In the genomic region with DNA sequence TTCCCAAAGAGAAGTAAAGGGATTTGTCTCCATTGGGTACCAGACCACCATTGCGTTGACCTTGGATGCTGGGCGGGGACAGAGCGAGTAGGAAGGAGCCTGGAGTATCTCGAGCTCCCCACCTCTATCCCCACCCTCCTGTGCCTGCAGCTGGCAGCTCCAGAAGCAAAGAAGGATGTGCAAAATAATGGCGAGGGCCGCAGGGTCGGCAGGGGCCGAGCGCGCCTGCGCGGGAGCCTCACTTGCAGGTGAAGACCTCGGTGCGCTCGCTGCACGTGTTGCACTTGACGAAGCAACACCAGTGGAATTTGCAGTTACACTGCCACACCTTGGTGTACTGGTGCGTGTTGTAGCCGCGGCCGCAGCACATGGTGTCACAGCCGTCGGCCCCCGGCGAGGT, we compare ENCODE assay signal across 36 mouse cellular contexts. TPM values are rescaled to one million over a fixed set of nuclear protein-coding genes. Genes with fewer than 3 reads are reported as not detected.
DNase-seq lines count a peak whose midpoint lies in the region; ATAC-seq and TF ChIP-seq lines count a peak whose summit lies in the region.
"Had no signal": no experiment of that assay in that cellular context is flagged by ENCODE, and none has a peak within 500 bp of the region (broad histone marks: within the 10 kb centered on the region; RNA-seq: fewer than 3 reads in every experiment).

No protein-coding gene starts in this region.

- H3K4me3 ChIP-seq in kidney, embryonic 15.5 days (replicated peaks) = no peak overlapping the region
- H3K4me3 ChIP-seq in megakaryocyte, embryonic 14.5 days (replicated peaks) = peak overlapping the region; percentile 28
- peak overlapping the region; percentile 11 for H3K4me3 ChIP-seq in ES-Bruce4 (ENCODE audit: low read depth, low read length)
- H3K4me3 ChIP-seq in midbrain, embryonic 11.5 days (ENCODE audit: low read depth, low read length) = no peak overlapping the region
- H3K4me3 ChIP-seq: embryonic facial prominence, embryonic 12.5 days; embryonic facial prominence, embryonic 15.5 days; forebrain, embryonic 12.5 days; heart, adult 2 months; heart, embryonic 10.5 days; heart, embryonic 13.5 days had no signal

- TF ChIP-seq EP300 in ES-Bruce4 (IDR thresholded peaks at IDR 0.05; ENCODE audit: insufficient read depth, low read depth, low read length) = no peak

- TF ChIP-seq POLR2A in ES-Bruce4 (IDR thresholded peaks at IDR 0.05; ENCODE audit: insufficient read depth, low read length) = no peak

- no peak overlapping the region for H3K9ac ChIP-seq in kidney, embryonic 15.5 days
- no peak overlapping the region for H3K9ac ChIP-seq in ES-Bruce4 (ENCODE audit: low read depth, poor library complexity, severe bottlenecking)
- H3K9ac ChIP-seq in midbrain, embryonic 11.5 days (ENCODE audit: low read length) = no peak overlapping the region
- H3K9ac ChIP-seq: embryonic facial prominence, embryonic 12.5 days; embryonic facial prominence, embryonic 15.5 days; forebrain, embryonic 12.5 days; heart, embryonic 13.5 days; hindbrain, embryonic 14.5 days had no signal

- 87% methylated on average over 25 of the region's 25 CpGs for WGBS in kidney, embryonic 15.5 days
- WGBS in midbrain, embryonic 11.5 days = 86% methylated on average over 25 of the region's 25 CpGs

- no peaks in the 10 kb centered on the region for H3K9me3 ChIP-seq in kidney, embryonic 15.5 days (replicated peaks)
- H3K9me3 ChIP-seq in megakaryocyte, embryonic 14.5 days = no peaks in the 10 kb centered on the region
- H3K9me3 ChIP-seq in ES-Bruce4 (replicated peaks; ENCODE audit: control insufficient read depth, insufficient read depth, low read length, poor library complexity, severe bottlenecking) = no peaks in the 10 kb centered on the region
- no peaks in the 10 kb centered on the region for H3K9me3 ChIP-seq in midbrain, embryonic 11.5 days (ENCODE audit: control insufficient read depth, low read length)
- H3K9me3 ChIP-seq: embryonic facial prominence, embryonic 12.5 days; embryonic facial prominence, embryonic 15.5 days; forebrain, embryonic 12.5 days; heart, embryonic 10.5 days; heart, embryonic 13.5 days had no signal

- no peak overlapping the region for H3K4me2 ChIP-seq in kidney, embryonic 15.5 days
- no peak overlapping the region for H3K4me2 ChIP-seq in midbrain, embryonic 11.5 days
- H3K4me2 ChIP-seq: embryonic facial prominence, embryonic 12.5 days; embryonic facial prominence, embryonic 15.5 days; forebrain, embryonic 12.5 days; heart, embryonic 13.5 days; hindbrain, embryonic 14.5 days had no signal

- TF ChIP-seq CTCF in ES-Bruce4 (IDR thresholded peaks at IDR 0.05; ENCODE audit: low read depth, low read length) = no peak

- H3K4me1 ChIP-seq in kidney, embryonic 15.5 days = peaks cover 61% of the 10 kb centered on the region
- H3K4me1 ChIP-seq in megakaryocyte, embryonic 14.5 days = peaks cover 12% of the 10 kb centered on the region
- peaks cover 4% of the 10 kb centered on the region for H3K4me1 ChIP-seq in ES-Bruce4 (ENCODE audit: control insufficient read depth, insufficient read depth, low read length)
- no peaks in the 10 kb centered on the region for H3K4me1 ChIP-seq in midbrain, embryonic 11.5 days (ENCODE audit: control insufficient read depth, insufficient read depth, low read length)
- H3K4me1 ChIP-seq: embryonic facial prominence, embryonic 12.5 days had no signal

- peak overlapping the region; percentile 63 for H3K27ac ChIP-seq in kidney, embryonic 15.5 days
- H3K27ac ChIP-seq in ES-Bruce4 (ENCODE audit: insufficient read depth, low read length) = no peak overlapping the region
- H3K27ac ChIP-seq in midbrain, embryonic 11.5 days (ENCODE audit: low read depth, low read length) = no peak overlapping the region
- H3K27ac ChIP-seq: embryonic facial prominence, embryonic 12.5 days; embryonic facial prominence, embryonic 15.5 days; heart, adult 2 months; heart, embryonic 10.5 days; heart, embryonic 13.5 days; hindbrain, embryonic 14.5 days; hindbrain, postnatal 0 days had no signal

- ATAC-seq in kidney, embryonic 15.5 days (replicated peaks; ENCODE audit: low FRiP score) = no peak
- no peak for ATAC-seq in megakaryocyte, adult 5-6 weeks (ENCODE audit: poor library complexity, severe bottlenecking)
- no peak for ATAC-seq in activated CD4-positive, CD25-positive, alpha-beta regulatory T cell, adult 4 months
- no peak for ATAC-seq in midbrain, embryonic 11.5 days (ENCODE audit: low FRiP score)
- ATAC-seq: CD4-positive, CD25-positive, alpha-beta regulatory T cell, adult 4 months; forebrain, embryonic 16.5 days; hindbrain, postnatal 0 days had no signal

- no peak for DNase-seq in kidney, postnatal 10 days
- DNase-seq in R1 (ENCODE audit: low read depth, low spot score) = peak; percentile 50
- DNase-seq in midbrain, embryonic 11.5 days (ENCODE audit: low spot score, missing footprints) = no peak
- DNase-seq: adrenal gland, adult 2 months; adrenal gland, postnatal 14 days; cerebellum, adult 11 months; cerebellum, adult 2 months; cerebellum, adult 9-11 months; cerebellum, postnatal 25 days; gastrocnemius, postnatal 10 days; gastrocnemius, postnatal 36 days; heart, adult 2 months; heart, postnatal 14 days; heart, postnatal 4 days had no signal

- no peaks in the 10 kb centered on the region for H3K36me3 ChIP-seq in kidney, embryonic 15.5 days
- no peaks in the 10 kb centered on the region for H3K36me3 ChIP-seq in megakaryocyte, embryonic 14.5 days (replicated peaks; ENCODE audit: low read length)
- H3K36me3 ChIP-seq in ES-Bruce4 (ENCODE audit: control insufficient read depth, insufficient read depth, low read length, poor library complexity, severe bottlenecking) = no peaks in the 10 kb centered on the region
- H3K36me3 ChIP-seq in midbrain, embryonic 11.5 days (ENCODE audit: control insufficient read depth, insufficient read depth, low read length) = no peaks in the 10 kb centered on the region; the same call in 1 of the 2 replicates
- H3K36me3 ChIP-seq: embryonic facial prominence, embryonic 12.5 days; embryonic facial prominence, embryonic 15.5 days; heart, embryonic 10.5 days; heart, embryonic 13.5 days had no signal

- no peaks in the 10 kb centered on the region for H3K27me3 ChIP-seq in kidney, embryonic 15.5 days
- H3K27me3 ChIP-seq in megakaryocyte, embryonic 14.5 days (replicated peaks) = peaks cover 89% of the 10 kb centered on the region
- H3K27me3 ChIP-seq in ES-Bruce4 (ENCODE audit: control insufficient read depth, insufficient read depth, low read length, poor library complexity, severe bottlenecking) = no peaks in the 10 kb centered on the region
- no peaks in the 10 kb centered on the region for H3K27me3 ChIP-seq in midbrain, embryonic 11.5 days (ENCODE audit: control insufficient read depth, insufficient read depth, low read length)
- H3K27me3 ChIP-seq: embryonic facial prominence, embryonic 15.5 days; forebrain, embryonic 12.5 days had no signal

RNA-seq across cellular contexts. Expression of a gene that starts 34.1 kb away (rescaled TPM):
- polyA plus RNA-seq in kidney, embryonic 15.5 days (2015; fragmentation: Nextera tagmentation; extraction: Ambion mirVana) = not detected in 2 replicates
- not detected in 2 replicates for polyA plus RNA-seq in megakaryocyte, embryonic 14.5 days (2012; ENCODE audit: insufficient read depth, low replicate concordance)
- not detected in 2 replicates for total RNA-seq in megakaryocyte, adult 5-6 weeks (2015)
- total RNA-seq in megakaryocyte, adult 5-6 weeks (2017) = not detected in 2 replicates
- polyA plus RNA-seq in ES-Bruce4 (2011; ENCODE audit: insufficient read depth, insufficient read length, low read depth, missing spikeins) = not detected in 2 replicates
- polyA plus RNA-seq in activated CD4-positive, CD25-positive, alpha-beta regulatory T cell, adult 4 months (2017; shearing (Covaris generic)) = not detected
- polyA plus RNA-seq in midbrain, embryonic 11.5 days (2014; fragmentation: Nextera tagmentation; extraction: Ambion mirVana) = not detected in 2 replicates
- total RNA-seq: adrenal gland, adult 2 months; adrenal gland, postnatal 14 days; adrenal gland, postnatal 4 days; common myeloid progenitor, adult 5-6 weeks; gastrocnemius, adult 18-20 months; gastrocnemius, postnatal 10 days; gastrocnemius, postnatal 36 days; granulocyte monocyte progenitor cell, adult 5-6 weeks; heart, adult 2 months; heart, postnatal 14 days; heart, postnatal 4 days; hindbrain, postnatal 0 days; MEL had no signal
- polyA plus RNA-seq: adrenal gland, adult 2 months; C2C12; CD4-positive, CD25-positive, alpha-beta regulatory T cell, adult 4 months; cerebellum, adult 2 months; embryonic facial prominence, embryonic 12.5 days; embryonic facial prominence, embryonic 15.5 days; forebrain, embryonic 12.5 days; forebrain, embryonic 16.5 days; heart, adult 2 months; heart, embryonic 10.5 days; heart, embryonic 13.5 days; heart, embryonic 16.5 days; hindbrain, embryonic 11.5 days; hindbrain, embryonic 14.5 days; hindbrain, postnatal 0 days had no signal

RNA-seq across cellular contexts. Expression of a gene that starts 45.1 kb away (rescaled TPM):
- polyA plus RNA-seq in kidney, embryonic 15.5 days (2015; fragmentation: Nextera tagmentation; extraction: Ambion mirVana) = 16.3 and 16.8 TPM in 2 replicates
- polyA plus RNA-seq in megakaryocyte, embryonic 14.5 days (2012; ENCODE audit: insufficient read depth, low replicate concordance) = not detected in 2 replicates
- not detected in 2 replicates for total RNA-seq in megakaryocyte, adult 5-6 weeks (2015)
- total RNA-seq in megakaryocyte, adult 5-6 weeks (2017) = not detected in 2 replicates
- polyA plus RNA-seq in ES-Bruce4 (2011; ENCODE audit: insufficient read depth, insufficient read length, low read depth, missing spikeins) = 29.8 and 30.2 TPM in 2 replicates
- not detected for polyA plus RNA-seq in activated CD4-positive, CD25-positive, alpha-beta regulatory T cell, adult 4 months (2017; shearing (Covaris generic))
- polyA plus RNA-seq in midbrain, embryonic 11.5 days (2014; fragmentation: Nextera tagmentation; extraction: Ambion mirVana) = 38.5 and 44.3 TPM in 2 replicates
- total RNA-seq: common myeloid progenitor, adult 5-6 weeks; gastrocnemius, postnatal 36 days; granulocyte monocyte progenitor cell, adult 5-6 weeks; MEL had no signal
- polyA plus RNA-seq: CD4-positive, CD25-positive, alpha-beta regulatory T cell, adult 4 months had no signal

Comparison
In these comparisons a context has a peak if more than half of its experiments do, and no peak if none do; other contexts are left out.
1. H3K4me3 ChIP-seq: peak in megakaryocyte, embryonic 14.5 days (single experiment) and ES-Bruce4 (single experiment); none in kidney, embryonic 15.5 days (single experiment) and midbrain, embryonic 11.5 days (single experiment).
2. RNA of a gene that starts 45.1 kb away (polyA plus RNA-seq): 38.5 to 44.3 TPM in midbrain, embryonic 11.5 days, 29.8 to 30.2 TPM in ES-Bruce4 and 16.3 to 16.8 TPM in kidney, embryonic 15.5 days; not detected in megakaryocyte, embryonic 14.5 days and not detected in activated CD4-positive, CD25-positive, alpha-beta regulatory T cell, adult 4 months; every median in the first group is over 10 times any median in the second.